8 mouse cellular contexts compared by ENCODE assay signal in the genomic region with DNA sequence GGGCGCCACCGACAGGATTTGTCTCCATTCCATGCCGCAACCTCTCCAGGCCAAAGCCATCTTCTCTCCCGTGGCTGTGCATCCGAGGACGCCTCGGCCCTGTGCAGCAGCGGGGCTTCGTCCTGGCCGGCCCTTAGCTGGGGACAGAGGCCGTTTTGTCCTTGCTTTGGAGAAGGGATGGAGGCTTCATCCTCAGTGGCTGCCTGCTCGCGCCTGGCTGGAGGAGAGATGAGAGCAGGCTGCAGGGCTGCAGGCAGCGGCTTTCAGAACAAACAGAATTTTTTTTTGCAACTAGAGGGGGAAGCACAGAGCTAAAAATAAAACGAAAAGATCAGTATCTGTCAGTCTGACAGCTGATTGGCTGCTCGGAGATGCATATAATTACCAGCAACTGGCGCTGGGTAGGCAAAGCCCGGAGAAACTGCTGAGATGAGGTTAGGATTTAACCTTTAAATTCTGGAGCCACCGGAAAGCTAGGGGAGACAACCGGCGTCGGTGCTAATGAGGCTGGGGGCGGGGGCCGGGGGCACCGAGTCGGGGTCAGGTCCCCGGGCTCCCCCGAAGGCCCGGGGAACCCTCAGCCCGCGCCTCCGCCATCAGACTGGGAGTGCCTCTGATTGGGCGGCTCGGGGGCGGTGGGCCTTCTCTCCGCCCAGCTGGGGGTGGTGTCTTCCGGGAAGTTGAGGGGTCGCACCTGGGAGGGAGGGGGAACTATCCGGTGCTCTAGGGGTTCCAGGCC. TPM values are rescaled to one million over a fixed set of nuclear protein-coding genes. Genes with fewer than 3 reads are reported as not detected.
DNase-seq lines count a peak whose midpoint lies in the region; ATAC-seq and TF ChIP-seq lines count a peak whose summit lies in the region.

Cstad (plus strand) TSS at position 400 of the 739 bp plus-strand sequence.

- peak; percentile 89 for DNase-seq in MEL (ENCODE audit: low read depth, low spot score)
- DNase-seq in cerebellum, adult 11 months = peak; percentile 75
- DNase-seq in forelimb bud, embryonic 11.5 days (ENCODE audit: low read depth, low spot score) = peak; percentile 74
- peak; percentile 77 for DNase-seq in layer of hippocampus, adult 9-10 months (ENCODE audit: low spot score)
- DNase-seq in lung, embryonic 14.5 days = peak; percentile 90
- peak; percentile 70 for DNase-seq in testis, postnatal 14 days (ENCODE audit: low spot score)

- H3K4me3 ChIP-seq in MEL (ENCODE audit: control insufficient read depth in 1 of 2, insufficient read depth in 1 of 2, low read depth in 2 of 2, low read length in 2 of 2) = peak within 1 kb of the TSS; percentile 42 to 73
- peak within 1 kb of the TSS; percentile 44 for H3K4me3 ChIP-seq in lung, embryonic 14.5 days (ENCODE audit: low read depth, low read length)

- under 1% methylated on average over 38 of the region's 39 CpGs for WGBS in lung, embryonic 14.5 days

- H3K27ac ChIP-seq in MEL (ENCODE audit: control insufficient read depth, low read depth, low read length) = peak within 1 kb of the TSS; percentile 15
- H3K27ac ChIP-seq in lung, embryonic 14.5 days (ENCODE audit: low read depth) = peak within 1 kb of the TSS; percentile 98

- no peak; the same call in 1 of the 2 replicates for TF ChIP-seq RAD21 in MEL (IDR thresholded peaks at IDR 0.05; ENCODE audit: low read depth, low read length)

- H3K36me3 ChIP-seq in MEL (ENCODE audit: control insufficient read depth in 1 of 2, insufficient read depth in 2 of 2, low read length in 2 of 2) = peaks cover 0 to 11% of the 10 kb centered on the region in 2 experiments; a peak in 2 of 4 replicates
- no peaks in the 10 kb centered on the region for H3K36me3 ChIP-seq in lung, embryonic 14.5 days (ENCODE audit: insufficient read depth)

- ATAC-seq in hematopoietic stem cell, adult 5-6 weeks (replicated peaks in 1 of 2; ENCODE audit: insufficient read depth in 1 of 2, low FRiP score in 2 of 2, low TSS enrichment in 1 of 2, low read depth in 1 of 2, poor library complexity in 2 of 2, severe bottlenecking in 2 of 2) = peak; percentile 70 to 72
- ATAC-seq in lung, embryonic 14.5 days (ENCODE audit: insufficient read depth) = peak; percentile 69
- ATAC-seq in neutrophil, adult 5-6 weeks (ENCODE audit: extremely low read depth, insufficient number of reproducible peaks, low FRiP score, poor library complexity, severe bottlenecking) = peak; percentile 55

- H3K4me2 ChIP-seq in lung, embryonic 14.5 days = peak within 1 kb of the TSS; percentile 65

- TF ChIP-seq POLR2A in MEL (IDR thresholded peaks at IDR 0.05; ENCODE audit: control insufficient read depth in 1 of 2, insufficient read depth in 1 of 2, low read depth in 1 of 2, low read length in 2 of 2, poor library complexity in 1 of 2) = peak in 1 of 2 experiments; percentile 53; a peak in 2 of 4 replicates

- no peak for TF ChIP-seq CTCF in MEL (IDR thresholded peaks at IDR 0.05 in 2 of 3, conservative IDR thresholded peaks at IDR 0.05 in 1 of 3; ENCODE audit: control insufficient read depth in 1 of 3, insufficient read depth in 1 of 3, low read depth in 2 of 3, low read length in 3 of 3, poor library complexity in 1 of 3, severe bottlenecking in 1 of 3)
- TF ChIP-seq CTCF in lung, embryonic 14.5 days (IDR thresholded peaks at IDR 0.05; ENCODE audit: low read depth) = peak; percentile 28

- H3K9me3 ChIP-seq in MEL (replicated peaks; ENCODE audit: insufficient read depth, low read length) = no peaks in the 10 kb centered on the region
- H3K9me3 ChIP-seq in lung, embryonic 14.5 days (ENCODE audit: low read depth, low read length) = no peaks in the 10 kb centered on the region

- TF ChIP-seq EP300 in MEL (IDR thresholded peaks at IDR 0.05; ENCODE audit: low read depth in 1 of 2, low read length in 2 of 2) = no peak

- no peaks in the 10 kb centered on the region for H3K79me2 ChIP-seq in MEL (ENCODE audit: control insufficient read depth, insufficient read depth, low read length, poor library complexity)

- no peaks in the 10 kb centered on the region for H3K27me3 ChIP-seq in MEL (ENCODE audit: control insufficient read depth in 1 of 2, insufficient read depth in 2 of 2, low read length in 2 of 2)
- no peaks in the 10 kb centered on the region for H3K27me3 ChIP-seq in lung, embryonic 14.5 days (ENCODE audit: insufficient read depth, low read length)

- peaks cover 5 to 11% of the 10 kb centered on the region in 2 experiments for H3K4me1 ChIP-seq in MEL (ENCODE audit: control insufficient read depth in 1 of 2, insufficient read depth in 2 of 2, low read length in 2 of 2)
- H3K4me1 ChIP-seq in lung, embryonic 14.5 days (ENCODE audit: insufficient read depth) = peaks cover 13% of the 10 kb centered on the region

- peak within 1 kb of the TSS; percentile 54 for H3K9ac ChIP-seq in MEL (ENCODE audit: control insufficient read depth, low read depth, low read length, poor library complexity, severe bottlenecking)
- H3K9ac ChIP-seq in lung, embryonic 14.5 days = peak within 1 kb of the TSS; percentile 49

TF ChIP-seq in MEL, 35 proteins besides CTCF, POLR2A, EP300 and RAD21:
- TF ChIP-seq MAFK (IDR thresholded peaks at IDR 0.05; ENCODE audit: borderline replicate concordance, low read depth, low read length) = no peak
- TF ChIP-seq TBP (IDR thresholded peaks at IDR 0.05; ENCODE audit: low read depth, low read length) = peak; percentile 94
- TF ChIP-seq SIN3A (IDR thresholded peaks at IDR 0.05; ENCODE audit: low read length) = peak; percentile 55
- peak; percentile 96 for TF ChIP-seq MEF2A (IDR thresholded peaks at IDR 0.05; ENCODE audit: extremely low read depth, insufficient replicate concordance, low read depth, low read length, poor library complexity, severe bottlenecking)
- no peak for TF ChIP-seq POLR2AphosphoS5 (IDR thresholded peaks at IDR 0.05; ENCODE audit: borderline replicate concordance, low read depth, low read length)
- peak; percentile 32; the same call in 1 of the 2 replicates for TF ChIP-seq NELFE (IDR thresholded peaks at IDR 0.05; ENCODE audit: low read depth, low read length)
- no peak for TF ChIP-seq NRF1 (IDR thresholded peaks at IDR 0.05; ENCODE audit: insufficient read depth, low read depth, low read length, poor library complexity, severe bottlenecking)
- TF ChIP-seq MXI1 (IDR thresholded peaks at IDR 0.05; ENCODE audit: low read depth, low read length) = peak; percentile 42; the same call in 1 of the 2 replicates
- peak; percentile 33; the same call in 1 of the 2 replicates for TF ChIP-seq TCF12 (IDR thresholded peaks at IDR 0.05; ENCODE audit: low read depth, low read length)
- TF ChIP-seq TAL1 (IDR thresholded peaks at IDR 0.05; ENCODE audit: low read length) = no peak
- TF ChIP-seq ZNF384 (IDR thresholded peaks at IDR 0.05; ENCODE audit: low read depth, low read length) = peak; percentile 93
- peak; percentile 88 for TF ChIP-seq GATA1 (IDR thresholded peaks at IDR 0.05; ENCODE audit: low read depth, low read length)
- TF ChIP-seq MAZ (IDR thresholded peaks at IDR 0.05; ENCODE audit: low read depth, low read length) = peak; percentile 52; the same call in 1 of the 2 replicates
- peak; percentile 55; the same call in 1 of the 2 replicates for TF ChIP-seq ELF1 (IDR thresholded peaks at IDR 0.05; ENCODE audit: low read depth, low read length)
- TF ChIP-seq BHLHE40 (IDR thresholded peaks at IDR 0.05; ENCODE audit: borderline replicate concordance, low read depth, low read length) = no peak
- TF ChIP-seq MAX (IDR thresholded peaks at IDR 0.05; ENCODE audit: low read length) = no peak
- TF ChIP-seq POLR2AphosphoS2 (IDR thresholded peaks at IDR 0.05; ENCODE audit: low read length) = no peak; the same call in 1 of the 2 replicates
- no peak for TF ChIP-seq USF1 (IDR thresholded peaks at IDR 0.05; ENCODE audit: low read depth, low read length)
- TF ChIP-seq GABPA (IDR thresholded peaks at IDR 0.05; ENCODE audit: low read depth, low read length) = no peak
- TF ChIP-seq ZC3H11A (IDR thresholded peaks at IDR 0.05; ENCODE audit: low read depth, low read length) = no peak
- TF ChIP-seq KAT2A (conservative IDR thresholded peaks at IDR 0.05; ENCODE audit: low read depth, low read length) = no peak

RNA-seq across cellular contexts. Expression of gene Cstad, which starts in this region (rescaled TPM):
- total RNA-seq in MEL (2012; rRNA removed) = not detected in 2 replicates
- not detected for polyA plus RNA-seq in MEL (2012; ENCODE audit: insufficient read depth in 1 of 2, insufficient read length in 2 of 2, low read depth in 1 of 2, low replicate concordance in 2 of 2, missing spikeins in 1 of 2)
- total RNA-seq in hematopoietic stem cell, adult 5-6 weeks (2017) = 1.3 and 1.9 TPM in 2 replicates
- polyA plus RNA-seq in lung, embryonic 14.5 days (2014; fragmentation: Nextera tagmentation; extraction: Ambion mirVana) = 0.95 and 1.5 TPM in 2 replicates
- total RNA-seq in neutrophil, adult 5-6 weeks (2017) = 0.58 and 0.98 TPM in 2 replicates

Comparison
In these comparisons a context has a peak if more than half of its experiments do, and no peak if none do; other contexts are left out.
1. Peak in every context shown above with its lines: DNase-seq, ATAC-seq, H3K4me3 ChIP-seq and H3K27ac ChIP-seq.
2. Peak in DNase-seq, H3K4me3 ChIP-seq, H3K27ac ChIP-seq and H3K9ac ChIP-seq in MEL; RNA of the gene not detected or under 1 TPM.
3. Peak in ATAC-seq in neutrophil, adult 5-6 weeks; RNA of the gene not detected or under 1 TPM.